Mouse (Mus musculus) layer of hippocampus, adult 18-20 months (tissue): Measurements from ENCODE around the gene Ufsp1. TPM values are rescaled to one million over a fixed set of nuclear protein-coding genes. Genes with fewer than 3 reads are reported as not detected.
A peak's percentile ranks its signal among the peaks of the same experiment; 100 is the strongest.
"Not testable (repeated sequence)": the region's sequence is repeated elsewhere in the genome, so short reads cannot be mapped to it uniquely, and the experiment has no call there.

Source experiments
- DNase-seq, 2 experiments: peaks; one replicate each; pipeline ENCODE4 v3.0.0; 2022; ENCODE audit warnings: low spot score in 2 of 2
- long read RNA-seq: library from polyadenylated mRNA; stranded (forward); transcript quantifications from one replicate; pipeline ENCODE4 v2.0.0, GENCODE M21; 2021
- total RNA-seq, 2 experiments: library from RNA; stranded (reverse); gene quantifications; 2 replicates each; pipeline ENCODE4 v1.2.3; 2021

Ufsp1 gene
- 10 to 100 TPM; 10.9 to 11.7 TPM for total RNA-seq
- long read RNA-seq, partial matches to known transcripts = 0 of 2 reads
- long read RNA-seq, other reads (novel, unspliced or antisense) = 0 of 2 reads

DNA sequence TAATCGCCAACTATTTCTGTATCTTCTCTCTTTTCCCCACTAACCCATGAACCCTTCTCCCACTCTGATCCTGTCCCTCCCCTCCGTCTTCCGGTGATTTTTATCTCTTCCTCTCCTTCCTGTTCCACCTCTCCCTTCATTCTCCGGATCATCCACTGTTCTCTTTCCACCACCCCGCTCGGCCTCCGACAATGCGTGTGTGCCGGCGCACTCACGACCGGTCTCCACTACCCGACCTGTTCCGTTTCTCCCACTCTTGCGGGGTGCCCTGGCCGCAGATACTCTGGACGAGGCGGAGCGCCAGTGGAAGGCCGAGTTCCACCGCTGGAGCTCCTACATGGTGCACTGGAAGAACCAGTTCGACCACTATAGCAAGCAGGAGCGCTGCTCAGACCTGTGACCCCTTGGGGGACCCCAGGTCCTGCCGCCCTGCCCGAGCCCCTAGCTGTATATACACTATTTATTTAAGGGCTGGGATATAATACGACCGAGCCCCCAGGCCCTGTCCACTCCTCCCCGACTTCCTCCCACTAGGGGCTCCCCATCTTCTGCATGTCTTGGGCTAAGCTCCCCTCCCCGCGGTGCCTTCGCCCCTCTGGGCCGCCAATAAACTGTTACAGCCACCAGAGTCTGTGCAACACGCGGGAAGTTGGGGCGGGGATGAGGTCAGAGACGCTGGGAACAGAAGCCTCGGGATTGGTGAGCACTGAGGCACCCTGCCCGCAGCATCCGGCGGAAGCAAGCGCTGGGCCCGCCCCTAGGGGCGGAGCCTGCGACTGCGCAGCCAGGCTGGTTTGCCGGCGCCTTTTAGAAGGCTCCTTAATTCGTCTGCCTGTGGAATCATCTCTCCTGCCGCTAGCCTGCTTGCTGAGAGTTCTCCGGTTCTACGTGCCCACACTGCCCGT is at the start of gene Ufsp1:
Gene Ufsp1, plus strand, starts transcription at position 791 of the 905 bp plus-strand sequence.
- peak; percentile 95 to 98 for DNase-seq

DNA sequence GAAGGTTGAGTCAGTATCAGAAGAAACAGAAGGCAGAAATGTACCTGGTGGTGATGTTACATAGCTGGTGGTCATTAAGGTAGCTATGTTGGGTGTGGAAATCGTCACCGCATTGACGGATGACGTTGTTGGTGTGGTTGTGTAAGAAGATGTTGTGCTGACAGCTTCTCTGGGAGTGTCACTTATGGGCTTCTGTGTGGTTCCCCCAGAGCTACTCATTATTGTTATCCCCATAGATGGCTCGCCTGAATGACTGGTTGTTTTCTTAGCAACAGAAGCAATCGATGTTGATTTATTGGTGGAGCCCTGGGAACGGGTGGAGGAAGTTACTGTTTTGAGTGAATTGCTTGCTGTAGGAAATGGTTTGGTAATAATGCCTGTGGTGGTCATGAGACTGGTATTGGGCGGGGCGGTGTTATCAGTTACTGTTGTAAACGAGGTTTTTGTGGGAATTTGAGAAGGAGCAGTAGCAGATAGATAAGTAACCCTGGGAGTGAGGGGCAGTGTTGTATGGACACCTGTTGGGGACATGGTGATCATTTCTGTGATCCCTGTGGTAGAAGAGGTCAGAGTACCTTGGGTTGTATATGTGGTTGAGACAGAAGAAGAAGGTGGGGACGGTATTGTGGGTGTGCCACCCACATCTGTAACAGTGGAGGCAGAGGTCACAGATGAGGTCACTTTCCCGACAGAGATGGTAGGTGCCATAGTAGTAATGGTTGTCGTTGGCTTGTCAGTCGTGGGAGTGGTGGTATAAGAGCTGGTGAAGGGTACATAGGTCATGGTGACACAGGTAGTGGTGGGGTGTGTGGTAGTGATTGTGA is 30.3 kb upstream of the Ufsp1 start:
- DNase-seq = no peak

DNA sequence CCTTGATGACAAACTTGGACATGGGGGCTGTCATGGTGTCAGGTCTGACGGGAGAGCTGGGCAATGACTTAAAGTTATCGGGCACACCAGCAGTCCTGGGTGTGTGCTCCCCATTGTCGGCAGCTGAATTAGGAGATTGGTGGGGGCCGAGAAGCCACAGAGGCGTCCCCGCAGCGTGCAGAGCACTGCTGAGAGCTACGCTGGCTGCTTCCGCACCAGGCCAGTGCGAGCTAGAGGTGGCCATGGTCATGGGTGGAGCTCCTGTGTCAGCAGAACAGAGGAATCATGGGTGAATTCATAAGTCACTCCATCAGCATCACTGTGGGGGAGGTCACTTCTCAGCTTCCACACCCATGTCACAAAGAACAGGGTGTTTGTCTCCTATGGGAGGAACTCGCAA is 29.6 kb upstream of the Ufsp1 start:
- no peak for DNase-seq

DNA sequence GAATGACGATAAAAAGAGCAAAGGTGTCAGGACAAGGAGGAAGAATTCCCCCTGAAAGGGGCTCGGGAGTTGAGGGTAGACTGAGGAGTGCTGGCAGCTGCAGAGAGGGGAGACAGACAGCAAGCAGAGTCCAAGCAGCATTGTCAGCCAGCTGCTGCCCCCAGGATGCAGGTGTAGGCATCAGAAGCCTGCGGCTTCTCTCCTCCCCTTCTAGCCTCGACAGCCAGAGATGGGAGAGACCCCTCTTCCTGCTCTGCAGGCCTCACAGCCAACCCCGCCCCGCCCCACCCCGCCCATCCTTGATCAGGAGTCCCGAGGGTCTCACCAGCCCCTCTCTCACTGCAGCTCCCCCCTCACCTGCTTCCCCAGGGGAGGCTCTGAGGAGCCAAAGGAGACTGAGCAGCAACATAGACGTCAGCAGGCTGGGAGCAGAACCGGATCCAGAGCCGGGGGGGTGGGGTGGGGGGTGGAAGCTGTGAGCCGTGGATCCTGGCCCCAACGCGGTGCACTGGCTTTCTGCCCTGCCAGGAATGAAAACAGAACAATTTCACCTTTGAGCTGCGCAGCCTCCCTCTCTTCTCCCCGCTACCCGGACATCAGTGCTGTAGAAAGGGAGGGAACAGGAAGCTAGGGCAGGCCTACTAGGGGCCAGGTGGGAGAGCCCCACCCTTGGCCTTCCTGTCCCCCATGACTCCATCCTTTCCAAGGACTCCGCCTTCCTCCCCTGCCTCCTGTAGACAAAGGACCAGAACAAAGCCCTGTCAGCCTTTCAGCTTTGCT is 26.1 kb upstream of the Ufsp1 start:
- no peak for DNase-seq

DNA sequence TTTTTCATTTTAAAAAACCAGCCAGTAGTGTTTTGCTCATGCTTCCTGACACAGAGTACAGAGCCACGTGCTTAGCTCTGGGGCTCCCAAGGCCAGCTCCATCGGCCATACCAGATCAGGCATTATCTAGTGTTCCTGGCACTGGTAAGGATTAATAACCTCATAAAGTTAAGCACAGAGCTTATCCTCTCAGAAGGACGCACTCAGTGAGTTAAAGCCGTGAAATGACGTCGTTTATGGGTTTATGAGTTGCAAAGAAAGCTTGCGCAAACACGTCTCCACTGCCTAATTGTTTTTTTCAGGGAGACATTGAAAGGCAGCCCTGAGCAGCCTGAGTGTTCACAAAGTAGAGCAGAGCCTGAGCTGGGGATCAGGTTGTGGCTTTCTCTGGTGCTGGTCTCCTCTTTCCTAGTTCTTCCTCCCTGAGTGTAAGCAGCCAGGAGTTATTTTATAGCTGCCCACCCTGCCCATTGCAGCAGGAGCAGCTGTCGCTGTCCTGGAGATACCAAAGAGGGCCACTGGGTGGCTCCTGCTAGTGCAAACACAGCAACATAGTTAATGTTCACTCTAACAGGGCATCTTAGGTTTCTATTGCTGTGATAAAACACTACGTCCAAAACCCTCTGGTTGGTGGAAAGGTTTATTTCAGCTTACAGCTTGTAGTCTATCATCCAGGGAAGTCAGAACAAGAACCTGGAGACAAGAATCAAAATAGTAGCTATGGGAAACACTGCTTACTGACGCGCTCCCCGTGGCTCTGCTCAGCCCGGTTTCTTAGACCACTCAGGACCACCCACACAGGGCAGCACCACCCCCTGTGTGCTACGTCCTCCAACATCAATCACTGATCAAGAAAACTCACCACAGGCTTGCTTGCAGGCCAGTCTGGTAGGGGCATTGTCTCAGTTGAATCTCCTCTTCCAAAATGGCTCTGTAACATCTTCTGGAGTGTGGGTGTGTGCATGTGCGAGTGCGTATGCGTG is 16.8 kb upstream of the Ufsp1 start:
- no peak for DNase-seq

DNA sequence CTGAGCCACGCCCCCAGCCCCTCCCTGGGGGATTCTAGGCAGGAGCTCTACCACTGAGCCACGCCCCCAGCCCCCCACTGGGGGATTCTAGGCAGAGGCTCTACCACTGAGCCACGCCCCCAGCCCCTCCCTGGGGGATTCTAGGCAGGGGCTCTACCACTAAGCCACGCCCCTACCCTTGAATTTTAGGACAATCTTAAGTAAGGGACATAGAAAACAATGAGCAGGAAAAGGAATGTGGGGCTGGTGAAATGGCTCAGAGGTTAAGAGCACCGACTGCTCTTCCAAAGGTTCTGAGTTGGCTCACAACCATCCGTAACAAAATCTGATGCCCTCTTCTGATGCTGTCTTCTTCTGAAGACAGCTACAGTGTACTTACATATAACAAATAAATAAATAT is 10.0 kb upstream of the Ufsp1 start:
- not testable (repeated sequence) for DNase-seq

DNA sequence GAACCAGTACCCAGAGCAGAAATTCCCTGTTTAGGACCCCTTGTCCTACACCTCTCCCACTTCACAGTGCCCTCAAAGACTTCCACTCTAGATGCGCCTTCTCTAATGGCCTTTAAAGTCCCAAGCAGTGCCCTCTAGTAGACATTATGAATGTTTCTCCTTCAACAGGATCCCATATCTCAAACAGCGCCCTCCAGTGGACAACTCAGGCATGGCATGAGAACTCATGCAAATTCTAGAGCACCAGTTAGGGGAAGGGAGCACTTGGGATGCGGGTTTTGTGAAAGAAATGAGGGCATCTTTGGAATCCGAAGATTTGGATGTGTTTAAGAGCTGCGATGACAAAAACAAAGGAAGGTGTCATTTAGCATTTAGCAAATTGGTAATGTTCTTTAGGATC is 9.4 kb upstream of the Ufsp1 start:
- DNase-seq = no peak

DNA sequence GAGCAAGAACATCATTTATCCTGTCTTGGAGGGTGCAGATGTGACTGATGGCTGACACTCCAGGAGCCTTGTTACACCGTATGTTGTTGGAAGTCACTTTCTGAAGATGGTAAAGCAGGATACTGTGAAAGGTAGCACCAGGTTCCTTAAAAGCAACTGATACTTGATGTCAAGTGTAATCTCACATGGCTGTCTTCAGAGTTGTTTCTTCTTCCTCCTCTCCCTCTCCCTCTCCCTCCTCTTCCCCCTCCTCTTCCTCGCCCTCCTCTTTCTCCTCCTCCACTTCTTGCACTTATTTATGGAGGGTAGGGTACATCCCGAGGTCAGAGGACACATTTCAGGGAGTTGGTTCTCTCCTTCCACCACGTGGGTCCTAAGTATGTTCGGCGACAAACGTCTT is 8.4 kb upstream of the Ufsp1 start:
- no peak for DNase-seq

DNA sequence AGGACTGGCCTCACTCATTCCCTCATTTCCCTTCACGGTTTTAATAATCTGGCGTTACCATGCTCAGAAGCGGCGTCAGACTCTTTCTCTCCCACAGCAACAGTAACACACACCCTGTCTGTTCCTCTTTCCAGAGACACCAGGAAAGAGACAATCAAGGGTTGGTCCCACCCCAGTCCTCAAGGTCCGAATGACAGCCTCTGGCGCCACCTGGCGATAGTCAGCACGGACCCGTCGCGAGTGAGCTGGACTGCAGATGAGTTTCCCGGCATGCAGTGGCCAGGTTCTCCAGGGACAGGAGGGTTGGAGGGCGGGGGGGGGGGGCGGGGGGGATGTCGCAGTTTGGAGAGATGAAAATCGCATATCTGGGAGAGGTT is 7.8 kb upstream of the Ufsp1 start:
- DNase-seq = peak; percentile 85 to 94

DNA sequence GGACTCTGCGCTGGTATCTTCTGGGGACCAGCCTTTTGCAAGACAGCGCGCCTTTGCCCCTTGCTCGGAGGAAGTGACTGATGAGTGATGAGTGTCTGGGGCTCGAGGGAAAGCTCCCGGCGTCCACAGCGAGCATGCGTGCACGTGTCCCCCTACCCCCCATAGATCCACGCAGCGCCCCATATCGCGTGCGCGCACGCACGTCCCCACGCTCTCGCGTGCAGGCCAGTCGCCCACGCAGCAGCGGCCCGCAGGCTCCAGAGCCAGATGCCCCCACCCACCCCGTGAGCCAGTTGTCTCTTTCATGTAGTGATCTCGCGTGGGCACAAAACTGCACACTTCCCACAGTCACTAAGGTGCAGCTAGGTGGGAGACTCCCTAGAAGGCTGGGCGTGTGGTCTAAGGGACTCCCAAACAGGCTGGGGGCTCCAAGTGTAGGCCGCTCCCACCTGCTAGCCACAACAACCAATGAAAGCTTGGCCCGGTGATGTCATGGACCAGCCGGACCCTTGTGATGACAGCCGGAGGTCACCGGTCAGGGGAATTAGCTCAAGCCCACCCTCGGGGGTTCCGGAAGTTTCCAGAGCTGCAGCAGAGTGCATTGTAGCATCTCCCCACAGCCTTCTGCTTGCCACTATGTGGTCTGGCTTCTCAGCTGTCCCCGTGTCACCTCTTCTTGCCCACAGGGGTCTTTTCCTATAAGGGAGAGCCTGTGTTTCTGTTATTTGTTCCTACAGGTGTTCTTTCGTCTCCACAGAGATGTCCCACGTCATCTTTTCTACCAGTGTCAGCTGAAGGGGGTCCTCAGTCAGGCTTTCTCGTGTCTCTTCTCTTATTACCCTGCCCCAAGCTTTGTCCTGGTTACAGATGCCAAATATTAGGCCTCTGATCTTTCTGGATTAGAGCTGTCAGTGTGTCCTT is 7.1 kb upstream of the Ufsp1 start, which contains the start of gene Ache:
Gene Ache, plus strand, starts transcription at position 488 of the 921 bp plus-strand sequence.
- DNase-seq = peak; percentile 60 to 82

DNA sequence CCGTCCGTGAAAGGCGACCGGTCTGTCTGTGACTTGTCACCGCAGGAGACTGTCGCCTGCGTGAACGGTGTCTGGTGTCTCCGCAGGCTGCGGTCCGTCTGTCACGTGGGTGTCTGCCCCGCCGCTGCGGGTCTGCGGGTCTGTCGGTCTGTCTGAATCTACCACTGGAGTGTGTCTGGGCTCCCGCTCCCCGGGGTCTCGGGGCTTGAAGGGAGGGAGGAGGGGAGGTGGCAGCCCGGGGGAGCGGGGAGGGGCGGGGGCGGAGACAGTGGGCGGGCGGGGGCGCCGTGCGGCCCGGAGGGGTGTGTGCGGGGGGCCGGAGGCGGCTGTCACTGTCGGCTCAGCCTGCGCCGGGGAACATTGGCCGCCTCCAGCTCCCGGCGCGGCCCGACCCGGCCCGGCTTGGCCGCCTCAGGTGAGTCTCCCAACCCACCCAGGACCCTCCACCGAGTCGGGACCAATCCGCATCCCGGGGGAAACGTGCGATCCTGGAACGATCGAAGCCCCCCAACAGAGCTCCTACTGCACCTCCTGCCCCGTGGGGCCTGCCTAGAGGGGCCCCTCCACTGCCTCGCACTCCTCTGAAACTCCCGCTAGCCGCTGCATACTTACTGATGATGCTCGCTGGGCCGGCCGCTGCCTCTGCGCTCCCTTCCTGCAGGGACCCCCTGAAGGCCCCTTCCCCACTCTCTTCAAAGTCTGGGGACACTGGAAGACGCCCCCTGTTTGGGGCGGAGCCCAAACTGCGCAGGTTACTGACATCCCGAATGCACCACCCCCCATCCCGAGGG is 6.3 kb upstream of the Ufsp1 start:
- DNase-seq = peak; percentile 49 to 61

DNA sequence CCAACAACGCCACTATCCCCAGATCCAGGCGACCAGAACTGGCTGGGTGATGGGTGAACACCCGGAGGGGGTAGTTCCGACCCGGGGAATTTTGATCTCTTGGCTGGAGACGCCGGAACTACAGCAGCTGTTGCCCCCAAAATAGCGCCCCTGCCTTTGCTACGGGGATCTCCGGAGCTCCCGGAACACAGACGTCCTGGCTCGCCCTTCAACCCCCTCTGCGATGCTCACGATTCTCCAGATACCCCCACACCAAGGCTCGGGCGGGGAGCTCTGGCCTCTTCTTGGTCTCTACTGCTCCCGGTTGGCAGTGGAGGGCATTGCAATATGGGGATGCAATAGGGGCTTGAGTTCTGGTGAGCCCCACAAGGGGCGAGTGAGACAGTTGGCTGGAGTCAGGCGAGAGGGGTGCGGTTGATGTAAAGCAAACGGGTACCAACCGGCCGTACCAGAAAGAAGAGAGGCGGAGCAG is 5.4 kb upstream of the Ufsp1 start:
- DNase-seq = peak in 1 of 2 experiments; percentile 64

DNA sequence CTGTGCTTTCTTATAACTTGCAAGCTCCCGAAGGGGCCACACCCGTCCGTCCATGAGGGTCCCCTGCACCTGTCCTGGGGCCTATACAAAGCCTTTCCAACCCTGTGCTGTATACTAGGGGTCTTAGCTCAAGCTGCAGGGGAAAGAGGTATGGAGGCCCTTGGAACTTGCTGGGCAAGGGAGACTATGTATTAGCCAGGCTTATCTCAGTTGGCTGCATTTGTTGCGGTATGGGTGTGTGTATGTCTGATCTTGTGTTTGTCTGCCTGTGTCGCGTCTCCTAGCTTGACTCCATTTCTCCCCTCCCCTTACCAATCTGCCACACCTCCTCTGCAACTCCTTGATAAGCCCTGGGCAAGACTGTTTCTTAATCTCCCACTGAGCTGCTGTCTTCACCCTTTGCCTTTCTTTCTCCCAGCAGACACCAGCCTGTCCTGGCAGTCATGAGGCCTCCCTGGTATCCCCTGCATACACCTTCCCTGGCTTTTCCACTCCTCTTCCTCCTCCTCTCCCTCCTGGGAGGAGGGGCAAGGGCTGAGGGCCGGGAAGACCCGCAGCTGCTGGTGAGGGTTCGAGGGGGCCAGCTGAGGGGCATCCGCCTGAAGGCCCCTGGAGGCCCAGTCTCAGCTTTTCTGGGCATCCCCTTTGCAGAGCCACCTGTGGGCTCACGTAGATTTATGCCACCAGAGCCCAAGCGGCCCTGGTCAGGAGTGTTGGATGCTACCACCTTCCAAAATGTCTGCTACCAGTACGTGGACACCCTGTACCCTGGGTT is 4.7 kb upstream of the Ufsp1 start:
- DNase-seq = no peak

DNA sequence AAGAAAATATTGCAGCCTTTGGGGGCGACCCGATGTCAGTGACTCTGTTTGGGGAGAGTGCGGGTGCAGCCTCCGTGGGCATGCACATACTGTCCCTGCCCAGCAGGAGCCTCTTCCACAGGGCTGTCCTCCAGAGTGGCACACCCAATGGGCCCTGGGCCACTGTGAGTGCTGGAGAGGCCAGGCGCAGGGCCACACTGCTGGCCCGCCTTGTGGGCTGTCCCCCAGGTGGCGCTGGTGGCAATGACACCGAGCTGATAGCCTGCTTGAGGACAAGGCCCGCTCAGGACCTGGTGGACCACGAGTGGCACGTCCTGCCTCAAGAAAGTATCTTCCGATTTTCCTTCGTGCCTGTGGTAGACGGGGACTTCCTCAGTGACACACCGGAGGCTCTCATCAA is 3.8 kb upstream of the Ufsp1 start:
- no peak for DNase-seq

DNA sequence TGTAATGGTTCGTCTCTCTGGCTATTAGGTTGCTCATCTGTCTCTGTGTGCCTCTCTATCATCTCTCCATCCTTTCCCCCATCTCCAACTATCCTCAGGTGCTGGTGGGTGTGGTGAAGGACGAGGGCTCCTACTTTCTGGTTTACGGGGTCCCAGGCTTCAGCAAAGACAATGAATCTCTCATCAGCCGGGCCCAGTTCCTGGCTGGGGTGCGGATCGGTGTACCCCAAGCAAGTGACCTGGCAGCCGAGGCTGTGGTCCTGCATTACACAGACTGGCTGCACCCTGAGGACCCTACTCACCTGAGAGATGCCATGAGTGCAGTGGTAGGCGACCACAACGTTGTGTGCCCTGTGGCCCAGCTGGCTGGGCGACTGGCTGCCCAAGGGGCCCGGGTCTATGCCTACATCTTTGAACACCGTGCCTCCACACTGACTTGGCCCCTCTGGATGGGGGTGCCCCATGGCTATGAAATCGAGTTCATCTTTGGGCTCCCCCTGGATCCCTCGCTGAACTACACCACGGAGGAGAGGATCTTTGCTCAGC is 3.0 kb upstream of the Ufsp1 start:
- no peak for DNase-seq

DNA sequence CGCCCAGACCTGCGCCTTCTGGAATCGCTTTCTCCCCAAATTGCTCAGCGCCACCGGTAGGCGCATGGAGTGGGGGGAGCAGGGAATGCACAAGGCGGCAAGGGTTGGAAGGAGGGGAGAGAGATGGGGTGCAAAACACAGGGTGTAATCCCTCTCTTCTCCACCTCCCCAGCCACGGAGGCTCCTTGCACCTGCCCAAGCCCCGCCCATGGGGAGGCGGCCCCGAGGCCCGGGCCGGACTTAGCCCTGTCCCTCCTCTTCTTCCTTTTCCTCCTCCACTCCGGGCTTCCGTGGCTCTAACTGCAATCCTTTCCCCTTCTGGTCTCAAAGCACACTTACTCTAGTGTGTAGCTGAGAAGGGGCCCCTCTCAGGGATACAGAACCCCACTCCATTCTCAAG is 1.1 kb upstream of the Ufsp1 start:
- DNase-seq = peak; percentile 72

DNA sequence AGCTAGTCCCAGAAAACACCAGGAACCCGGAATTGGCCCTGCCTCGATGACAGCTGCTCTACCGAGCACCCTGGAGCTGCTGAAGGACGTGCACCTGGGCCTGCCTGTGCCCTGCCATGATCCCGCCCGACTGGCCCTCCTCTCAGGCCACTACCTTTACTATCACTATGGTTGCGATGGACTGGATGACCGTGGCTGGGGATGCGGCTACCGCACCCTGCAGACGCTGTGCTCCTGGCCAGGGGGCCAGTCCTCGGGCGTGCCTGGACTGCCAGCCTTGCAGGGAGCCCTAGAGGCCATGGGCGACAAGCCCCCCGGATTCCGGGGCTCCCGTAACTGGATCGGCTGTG is 290 bp downstream of the Ufsp1 start:
- no peak for DNase-seq
